Mouse (Mus musculus): ENCODE results near the gene Tbc1d25. TPM values are rescaled to one million over a fixed set of nuclear protein-coding genes. Genes with fewer than 3 reads are reported as not detected.

Gene Tbc1d25
- 10.5 and 13.7 TPM in 2 replicates for total RNA-seq (2012; rRNA removed)

- DNase-seq (ENCODE audit: low read depth, low spot score): peak; percentile 78
- Histone ChIP-seq H3K9ac (ENCODE audit: insufficient read depth, low read depth, low read length, poor library complexity, severe bottlenecking) (peak within 1 kb of the TSS; percentile 85), H3K27ac (ENCODE audit: insufficient read depth, low read depth, low read length, poor library complexity, severe bottlenecking) (peak within 1 kb of the TSS; percentile 89), H3K9me3 (ENCODE audit: control insufficient read depth, insufficient read depth, low read depth, low read length) (no peaks in the 10 kb centered on the region), H3K4me3 (ENCODE audit: insufficient read depth in 1 of 2, low read depth in 1 of 2, low read length in 2 of 2, poor library complexity in 1 of 2, severe bottlenecking in 1 of 2) (peak within 1 kb of the TSS; percentile 79 to 94), H3K36me3 (ENCODE audit: control insufficient read depth, insufficient read depth, low read length, poor library complexity, severe bottlenecking) (peaks cover 11% of the 10 kb centered on the region), H3K4me1 (ENCODE audit: control insufficient read depth in 2 of 2, insufficient read depth in 2 of 2, low read length in 2 of 2, poor library complexity in 1 of 2) (peaks cover 0 to 4% of the 10 kb centered on the region in 2 experiments; a peak in 1 of 4 replicates)
- in situ Hi-C loops (cut with MboI; ENCODE audit: low sequenced_read_pairs in 2 of 2, unreplicated experiment in 2 of 2): no loop called here
- TF ChIP-seq ZC3H11A (IDR thresholded peaks at IDR 0.05; ENCODE audit: borderline replicate concordance, low read depth, low read length) (no peak), CHD2 (IDR thresholded peaks at IDR 0.05; ENCODE audit: low read depth, low read length) (no peak), ZNF384 (IDR thresholded peaks at IDR 0.05; ENCODE audit: low read depth, low read length) (no peak)
Observed at GRCm38 (mm10) chrX:8175504-8176385, at the start of gene Tbc1d25. Tbc1d25 (minus strand) TSS chrX:8176181.

- Histone ChIP-seq H3K4me3 (ENCODE audit: insufficient read depth in 1 of 2, low read depth in 1 of 2, low read length in 2 of 2, poor library complexity in 1 of 2, severe bottlenecking in 1 of 2) (no peak overlapping the region), H3K4me1 (ENCODE audit: control insufficient read depth in 2 of 2, insufficient read depth in 2 of 2, low read length in 2 of 2, poor library complexity in 1 of 2) (peaks cover 0 to 6% of the 10 kb centered on the region in 2 experiments; a peak in 1 of 4 replicates), H3K9ac (ENCODE audit: insufficient read depth, low read depth, low read length, poor library complexity, severe bottlenecking) (no peak overlapping the region), H3K27ac (ENCODE audit: insufficient read depth, low read depth, low read length, poor library complexity, severe bottlenecking) (peak overlapping the region; percentile 20; the same call in 1 of the 2 replicates), H3K9me3 (ENCODE audit: control insufficient read depth, insufficient read depth, low read depth, low read length) (no peaks in the 10 kb centered on the region), H3K36me3 (ENCODE audit: control insufficient read depth, insufficient read depth, low read length, poor library complexity, severe bottlenecking) (no peaks in the 10 kb centered on the region)
- in situ Hi-C loops (cut with MboI; ENCODE audit: low sequenced_read_pairs in 2 of 2, unreplicated experiment in 2 of 2): no loop called here
- DNase-seq (ENCODE audit: low read depth, low spot score): no peak
- no peak for TF ChIP-seq CHD2 (IDR thresholded peaks at IDR 0.05; ENCODE audit: low read depth, low read length)
- TF ChIP-seq HCFC1 (IDR thresholded peaks at IDR 0.05; ENCODE audit: borderline replicate concordance, insufficient read depth, low read length): no peak
- no peak for TF ChIP-seq ZNF384 (IDR thresholded peaks at IDR 0.05; ENCODE audit: low read depth, low read length)
- TF ChIP-seq ZC3H11A (IDR thresholded peaks at IDR 0.05; ENCODE audit: borderline replicate concordance, low read depth, low read length): no peak
- TF ChIP-seq MAFK (IDR thresholded peaks at IDR 0.05; ENCODE audit: insufficient read depth, low read depth, low read length): no peak
Observed at GRCm38 (mm10) chrX:8223473-8223872, 47.5 kb upstream of the Tbc1d25 start.

- H3K4me1 ChIP-seq (ENCODE audit: control insufficient read depth in 2 of 2, insufficient read depth in 2 of 2, low read length in 2 of 2, poor library complexity in 1 of 2): peaks cover 0 to 6% of the 10 kb centered on the region in 2 experiments; a peak in 1 of 4 replicates
- no peak overlapping the region for H3K4me3 ChIP-seq (ENCODE audit: insufficient read depth in 1 of 2, low read depth in 1 of 2, low read length in 2 of 2, poor library complexity in 1 of 2, severe bottlenecking in 1 of 2)
- H3K27ac ChIP-seq (ENCODE audit: insufficient read depth, low read depth, low read length, poor library complexity, severe bottlenecking): peak overlapping the region; percentile 20; the same call in 1 of the 2 replicates
- DNase-seq (ENCODE audit: low read depth, low spot score): no peak
- H3K36me3 ChIP-seq (ENCODE audit: control insufficient read depth, insufficient read depth, low read length, poor library complexity, severe bottlenecking): no peaks in the 10 kb centered on the region
- H3K9ac ChIP-seq (ENCODE audit: insufficient read depth, low read depth, low read length, poor library complexity, severe bottlenecking): no peak overlapping the region
- H3K9me3 ChIP-seq (ENCODE audit: control insufficient read depth, insufficient read depth, low read depth, low read length): no peaks in the 10 kb centered on the region
- in situ Hi-C loops (cut with MboI; ENCODE audit: low sequenced_read_pairs in 2 of 2, unreplicated experiment in 2 of 2): no loop called here
- TF ChIP-seq MAFK (IDR thresholded peaks at IDR 0.05; ENCODE audit: insufficient read depth, low read depth, low read length) (no peak), CHD2 (IDR thresholded peaks at IDR 0.05; ENCODE audit: low read depth, low read length) (no peak), HCFC1 (IDR thresholded peaks at IDR 0.05; ENCODE audit: borderline replicate concordance, insufficient read depth, low read length) (no peak), ZNF384 (IDR thresholded peaks at IDR 0.05; ENCODE audit: low read depth, low read length) (no peak), ZC3H11A (IDR thresholded peaks at IDR 0.05; ENCODE audit: borderline replicate concordance, low read depth, low read length) (no peak)
Observed at GRCm38 (mm10) chrX:8222678-8223421, 46.9 kb upstream of the Tbc1d25 start.

- H3K27ac ChIP-seq (ENCODE audit: insufficient read depth, low read depth, low read length, poor library complexity, severe bottlenecking): no peak overlapping the region
- in situ Hi-C loops (cut with MboI; ENCODE audit: low sequenced_read_pairs in 2 of 2, unreplicated experiment in 2 of 2): no loop called here
- no peak overlapping the region for H3K4me3 ChIP-seq (ENCODE audit: insufficient read depth in 1 of 2, low read depth in 1 of 2, low read length in 2 of 2, poor library complexity in 1 of 2, severe bottlenecking in 1 of 2)
- DNase-seq (ENCODE audit: low read depth, low spot score): no peak
- TF ChIP-seq HCFC1 (IDR thresholded peaks at IDR 0.05; ENCODE audit: borderline replicate concordance, insufficient read depth, low read length): no peak
- TF ChIP-seq CHD2 (IDR thresholded peaks at IDR 0.05; ENCODE audit: low read depth, low read length): no peak
- TF ChIP-seq ZNF384 (IDR thresholded peaks at IDR 0.05; ENCODE audit: low read depth, low read length): no peak
- no peak for TF ChIP-seq ZC3H11A (IDR thresholded peaks at IDR 0.05; ENCODE audit: borderline replicate concordance, low read depth, low read length)
- TF ChIP-seq MAFK (IDR thresholded peaks at IDR 0.05; ENCODE audit: insufficient read depth, low read depth, low read length): no peak
- H3K9me3 ChIP-seq (ENCODE audit: control insufficient read depth, insufficient read depth, low read depth, low read length): no peaks in the 10 kb centered on the region
- H3K4me1 ChIP-seq (ENCODE audit: control insufficient read depth in 2 of 2, insufficient read depth in 2 of 2, low read length in 2 of 2, poor library complexity in 1 of 2): peaks cover 0 to 6% of the 10 kb centered on the region in 2 experiments; a peak in 1 of 4 replicates
- no peaks in the 10 kb centered on the region for H3K36me3 ChIP-seq (ENCODE audit: control insufficient read depth, insufficient read depth, low read length, poor library complexity, severe bottlenecking)
- H3K9ac ChIP-seq (ENCODE audit: insufficient read depth, low read depth, low read length, poor library complexity, severe bottlenecking): no peak overlapping the region
Observed at GRCm38 (mm10) chrX:8222296-8222677, 46.3 kb upstream of the Tbc1d25 start.
